Mouse (Mus musculus) gastrocnemius, postnatal 10 days (tissue): ENCODE results near the gene Gzf1. TPM values are rescaled to one million over a fixed set of nuclear protein-coding genes. Genes with fewer than 3 reads are reported as not detected.
A peak's percentile ranks its signal among the peaks of the same experiment; 100 is the strongest.

Experiments used
- DNase-seq: peaks from one replicate; pipeline ENCODE4 v3.0.0; 2021; ENCODE audit warnings: mixed read lengths
- long read RNA-seq, 2 experiments: library from polyadenylated mRNA; stranded (forward); transcript quantifications; one replicate each; pipeline ENCODE4 v2.0.0; 2021
- total RNA-seq, 2 experiments: library from RNA; stranded (reverse); gene quantifications; 2 replicates each; pipeline ENCODE4 v1.2.3; 2021

Gzf1 gene
- total RNA-seq: 10 to 100 TPM; 13.0 to 13.6 TPM
- long read RNA-seq, experiment 1, full-length matches to known transcripts: 14 of 25 reads
- long read RNA-seq, experiment 1, partial matches to known transcripts: 5 of 25 reads
- long read RNA-seq, experiment 1, other reads (novel, unspliced or antisense): 6 of 25 reads
- long read RNA-seq, experiment 2, full-length matches to known transcripts: 7 of 11 reads
- long read RNA-seq, experiment 2, partial matches to known transcripts: 1 of 11 reads
- long read RNA-seq, experiment 2, other reads (novel, unspliced or antisense): 3 of 11 reads

DNA sequence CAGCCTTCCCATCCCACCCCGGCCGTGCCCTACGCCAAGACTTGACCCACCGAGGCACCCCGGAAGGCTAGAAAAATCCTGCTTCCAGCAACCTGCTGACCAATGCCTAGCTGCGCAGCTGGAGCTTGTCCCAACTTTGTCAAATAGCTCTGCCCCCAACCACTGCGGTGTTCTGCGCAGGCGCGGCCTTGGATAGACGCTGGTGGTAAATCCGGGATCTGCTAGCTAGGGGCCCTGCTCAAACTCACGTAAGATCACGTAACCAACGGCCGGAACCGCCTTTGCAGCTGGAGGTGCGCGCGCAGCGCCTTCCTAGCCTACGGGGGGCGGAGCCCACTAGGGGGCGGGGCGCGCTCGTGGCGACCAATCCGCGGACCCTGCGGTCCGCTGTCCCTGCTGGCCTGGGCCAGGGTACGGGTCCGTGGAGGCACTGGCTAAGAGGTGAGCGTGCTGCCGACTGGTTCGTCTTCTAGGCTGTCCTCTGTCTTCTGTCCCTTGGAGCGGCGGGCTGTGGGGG, at the start of gene Gzf1:
Gene Gzf1 (plus strand): TSS at position 249 of the 517 bp plus-strand sequence.
- peak; percentile 100 for DNase-seq

DNA sequence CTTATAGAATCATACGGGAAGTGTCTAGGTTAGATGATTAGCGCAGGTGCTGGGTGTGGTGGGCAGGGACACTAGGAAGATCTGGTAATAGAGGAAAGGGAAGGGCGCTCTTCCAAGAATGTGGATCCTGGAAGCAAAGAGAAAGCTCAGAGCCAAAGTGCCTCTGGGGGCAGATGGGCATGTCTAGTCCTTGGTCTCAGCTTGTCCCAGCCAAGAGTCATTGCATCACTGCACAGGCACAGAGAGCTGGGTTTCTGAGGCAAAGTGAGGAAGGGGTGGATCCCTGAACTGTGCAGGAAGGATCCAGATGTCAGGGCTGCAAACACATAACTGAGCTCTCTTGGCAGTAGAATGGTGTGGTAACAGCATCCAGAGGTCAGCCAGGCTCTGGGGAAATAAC, 49.2 kb upstream of the Gzf1 start:
- DNase-seq: no peak

DNA sequence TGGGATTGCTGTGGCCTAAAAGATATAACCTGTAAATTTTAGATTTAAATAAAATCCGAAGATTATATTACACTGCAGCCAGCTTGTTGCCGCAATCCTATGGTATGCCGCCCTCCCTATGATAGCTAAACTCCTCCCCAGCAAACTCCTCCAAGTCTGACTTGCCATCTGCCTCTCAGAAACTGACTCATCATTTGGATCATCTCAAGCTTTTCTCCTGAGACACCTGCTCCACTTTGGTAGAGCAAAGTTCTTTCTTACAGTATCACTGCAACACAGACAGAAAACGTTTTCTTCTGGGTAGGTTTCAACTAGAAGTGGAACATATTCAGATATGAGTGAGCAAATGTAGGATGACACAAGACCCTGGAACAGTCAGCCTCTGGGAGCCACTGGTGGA, 46.4 kb upstream of the Gzf1 start:
- DNase-seq: no peak

DNA sequence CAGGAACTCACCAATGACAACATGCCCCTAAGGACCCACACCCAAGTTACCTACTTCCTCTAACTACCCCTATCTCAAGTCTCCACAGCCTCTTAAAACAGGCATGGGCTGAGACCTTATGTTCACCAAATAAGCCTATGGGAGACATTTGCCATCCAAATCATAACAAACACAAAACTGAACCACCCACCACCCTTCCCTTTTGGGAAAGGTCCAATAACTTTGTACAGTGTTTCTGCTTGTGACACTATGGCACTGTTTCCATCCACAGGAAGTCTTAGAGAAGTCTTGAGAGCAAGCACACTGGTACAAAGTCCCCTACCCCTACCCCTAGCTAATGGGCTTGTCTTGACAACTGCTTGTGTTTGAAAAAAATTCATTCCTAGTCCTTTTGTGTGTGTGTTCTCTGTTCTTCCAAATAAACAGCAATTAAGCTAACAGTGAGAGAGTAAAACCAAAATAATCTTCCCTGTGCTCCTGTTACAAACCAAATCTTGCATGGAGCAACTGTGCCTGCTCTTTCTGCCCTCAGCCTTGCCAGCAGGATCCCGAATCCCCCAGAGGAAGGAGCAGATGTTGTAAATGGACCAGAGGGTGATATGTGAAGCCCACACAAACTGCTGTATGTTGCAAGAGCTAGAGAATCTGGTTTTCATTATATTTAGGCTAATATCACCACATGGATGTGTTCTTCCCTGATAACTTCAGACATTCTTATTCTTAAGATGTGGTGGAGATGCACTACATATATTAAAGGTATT, 38.0 kb upstream of the Gzf1 start:
- no peak for DNase-seq

DNA sequence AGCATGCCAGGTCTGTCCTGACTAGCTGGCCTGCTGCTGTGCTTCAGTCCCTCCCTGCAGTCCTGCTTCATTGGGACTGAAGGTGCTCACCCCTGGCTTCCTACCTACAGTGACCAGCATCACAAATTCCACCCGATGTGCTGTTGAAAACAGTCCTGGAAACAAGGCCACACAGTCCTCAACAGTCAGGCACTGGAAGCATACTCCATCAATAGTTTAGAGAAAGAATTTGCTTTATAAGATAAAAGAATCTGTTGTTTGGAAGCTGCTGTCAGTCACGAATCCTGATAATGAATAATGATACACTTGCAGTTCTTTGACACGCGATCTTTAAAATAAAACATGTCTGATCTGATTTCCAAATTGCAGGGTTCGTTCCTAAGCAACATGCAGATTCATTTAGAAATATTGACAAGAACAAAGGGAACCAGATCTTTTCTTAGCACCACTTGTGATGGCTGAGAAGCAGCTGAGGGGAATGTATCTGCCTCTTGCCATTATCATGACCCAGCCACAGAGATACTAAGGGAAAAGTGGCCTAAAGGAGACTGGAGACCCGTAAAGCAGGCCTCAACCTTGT, 36.3 kb upstream of the Gzf1 start:
- no peak for DNase-seq

DNA sequence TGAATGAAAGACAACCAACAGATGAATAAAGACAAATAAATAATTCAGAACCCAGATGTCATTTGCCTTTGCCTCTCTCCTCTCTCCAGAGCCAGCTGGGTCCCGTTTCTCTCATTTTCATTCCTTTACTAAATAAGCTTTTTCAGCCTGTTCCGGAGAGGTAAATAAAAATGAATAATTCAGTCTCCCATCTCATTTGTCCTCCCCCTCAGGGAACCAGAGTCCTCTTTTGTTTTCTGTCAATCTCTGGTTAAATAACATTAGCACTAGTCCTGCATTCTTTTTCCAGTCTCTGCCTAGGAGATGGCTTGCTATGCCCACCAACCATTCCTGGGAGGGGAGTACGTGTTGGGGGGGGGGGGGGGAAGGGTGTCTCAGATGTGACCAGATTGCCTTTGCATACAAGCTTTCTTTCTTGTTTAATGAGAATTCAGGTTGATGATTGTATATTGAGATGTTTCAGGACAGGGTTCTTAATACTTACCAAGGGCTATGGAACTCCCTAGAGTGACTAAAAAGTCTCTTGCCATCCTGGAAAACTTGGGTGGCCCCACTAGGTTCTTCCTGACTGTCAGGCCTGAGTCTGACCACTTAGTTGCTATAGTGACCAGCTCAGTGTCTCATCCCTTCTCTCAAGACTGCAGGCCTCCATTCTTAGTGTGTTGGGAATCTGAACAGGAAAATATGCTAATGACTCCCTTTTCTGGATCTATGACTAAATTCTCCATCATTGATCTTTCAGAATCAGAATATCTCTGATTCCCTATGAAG, 30.1 kb upstream of the Gzf1 start:
- no peak for DNase-seq

DNA sequence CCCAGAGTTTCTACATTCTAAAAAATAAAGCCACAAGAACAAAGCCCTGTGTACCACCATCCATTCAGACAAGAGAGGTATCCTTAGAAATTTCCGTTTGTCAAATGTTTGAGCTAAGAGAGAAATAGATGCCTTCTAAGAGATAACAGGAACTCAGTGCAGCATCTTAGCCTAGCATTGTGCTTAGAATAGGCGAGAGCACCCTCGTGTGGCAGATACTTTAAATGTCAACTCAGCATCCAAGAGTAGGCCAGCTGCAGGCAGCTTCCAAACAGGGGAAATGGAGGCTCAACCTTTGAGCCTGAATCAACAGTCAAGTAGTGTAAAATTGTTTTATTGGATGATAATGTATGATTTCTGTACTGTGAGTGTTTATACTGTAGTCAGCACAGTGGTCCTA, 25.9 kb upstream of the Gzf1 start:
- peak; percentile 54 for DNase-seq

DNA sequence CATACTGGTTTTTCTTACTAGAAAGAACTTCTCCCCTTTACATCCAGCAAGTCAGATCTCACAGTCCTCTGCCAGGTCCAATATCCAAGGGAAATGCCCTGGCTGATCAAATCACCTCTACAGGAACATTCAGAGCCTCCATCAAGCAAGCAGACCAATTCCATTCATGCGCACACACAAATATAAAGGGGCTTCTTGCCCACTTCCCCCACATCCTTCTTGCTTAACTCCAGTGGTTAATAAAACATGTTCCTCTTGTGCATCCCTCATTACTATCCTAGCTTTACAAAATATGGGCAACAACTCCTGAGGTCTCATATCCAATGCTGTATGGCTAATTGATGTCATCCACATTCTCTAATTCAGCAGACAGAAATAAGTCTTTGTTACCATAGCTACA, 17.4 kb upstream of the Gzf1 start:
- no peak for DNase-seq

DNA sequence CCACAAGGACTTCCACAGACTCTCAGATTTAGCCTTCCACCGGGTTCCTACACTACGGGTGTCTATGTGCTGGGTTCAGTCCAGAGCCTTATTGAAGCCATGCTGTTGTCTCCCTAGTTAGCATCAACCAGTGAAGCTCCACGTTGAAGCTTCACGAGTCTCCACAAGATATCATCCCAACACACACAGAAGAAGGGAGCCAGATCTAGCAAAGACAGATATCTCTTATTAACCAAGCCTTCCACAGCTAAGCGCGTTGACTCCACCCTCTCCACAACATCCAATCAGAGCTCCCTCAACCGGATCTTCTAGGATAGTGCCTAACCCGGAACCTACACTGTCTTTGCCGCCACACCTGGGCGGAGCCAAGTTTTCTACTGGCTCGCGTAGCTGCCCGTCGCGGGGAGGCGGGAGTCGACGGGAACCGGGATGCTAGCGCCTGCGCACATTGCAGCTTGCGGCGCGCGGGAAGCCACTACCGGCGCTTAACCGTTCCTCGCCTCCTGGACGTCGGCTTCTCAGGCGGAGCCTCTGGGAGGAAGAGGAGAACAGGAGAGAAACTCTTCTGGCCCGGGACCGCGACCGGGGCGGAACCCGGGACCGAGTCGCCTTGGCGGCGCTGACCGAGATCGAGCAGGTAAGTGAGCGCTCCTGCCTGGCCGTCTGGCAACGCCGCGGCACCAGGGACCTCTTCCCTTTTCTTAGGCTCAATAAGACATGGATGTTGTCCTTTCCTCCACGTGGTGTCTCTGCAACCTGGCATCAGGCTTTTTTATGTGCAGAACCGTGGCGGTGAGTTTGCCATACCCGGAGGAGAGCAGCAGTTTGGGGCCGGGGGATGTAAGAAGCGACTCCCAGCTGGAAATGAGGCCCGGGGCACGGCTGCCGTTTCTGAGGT, 8.4 kb upstream of the Gzf1 start, which contains the start of gene Nxt1:
Gene Nxt1 (plus strand): TSS at position 403 of the 898 bp plus-strand sequence.
- peak; percentile 99 for DNase-seq

DNA sequence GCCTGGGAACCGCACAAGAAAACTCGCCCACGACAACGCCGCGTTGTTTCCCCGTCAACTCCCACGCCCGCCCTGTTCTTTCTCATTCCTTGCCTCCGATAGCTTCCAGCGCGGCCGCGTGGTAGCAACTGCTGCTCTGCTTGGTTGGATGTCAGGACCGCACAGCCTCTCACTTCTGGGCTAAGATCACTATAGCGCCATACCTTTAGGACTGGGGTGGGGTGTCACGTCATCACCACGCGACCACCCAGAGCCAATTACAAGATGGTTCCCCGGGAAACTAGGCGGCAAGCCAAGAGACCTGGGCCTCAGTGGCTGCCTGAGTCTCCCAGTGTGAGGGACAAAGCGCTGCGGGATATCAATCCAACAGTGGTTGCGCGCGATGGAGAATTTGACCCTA, 3.0 kb upstream of the Gzf1 start:
- peak; percentile 45 for DNase-seq

DNA sequence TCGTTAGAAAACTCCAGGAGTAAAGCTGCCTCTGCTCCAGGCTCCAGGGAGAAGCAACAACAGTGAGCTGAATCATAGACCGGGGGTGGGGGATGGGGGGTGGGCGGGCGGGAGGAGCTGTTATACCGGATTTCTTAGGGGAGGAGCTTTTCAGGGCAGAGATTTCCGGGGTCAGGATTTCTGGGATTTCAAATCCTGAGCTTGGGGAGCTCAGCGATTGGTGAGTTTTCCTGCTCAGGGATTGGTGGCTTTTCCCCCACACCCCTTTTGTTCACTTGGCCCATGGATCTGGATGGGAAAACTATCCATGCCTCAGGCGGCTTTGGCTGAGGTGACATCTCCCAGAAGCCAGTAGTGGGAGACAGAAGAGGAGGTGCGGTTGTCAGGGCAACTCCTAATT, 1.5 kb upstream of the Gzf1 start:
- peak; percentile 15 for DNase-seq

DNA sequence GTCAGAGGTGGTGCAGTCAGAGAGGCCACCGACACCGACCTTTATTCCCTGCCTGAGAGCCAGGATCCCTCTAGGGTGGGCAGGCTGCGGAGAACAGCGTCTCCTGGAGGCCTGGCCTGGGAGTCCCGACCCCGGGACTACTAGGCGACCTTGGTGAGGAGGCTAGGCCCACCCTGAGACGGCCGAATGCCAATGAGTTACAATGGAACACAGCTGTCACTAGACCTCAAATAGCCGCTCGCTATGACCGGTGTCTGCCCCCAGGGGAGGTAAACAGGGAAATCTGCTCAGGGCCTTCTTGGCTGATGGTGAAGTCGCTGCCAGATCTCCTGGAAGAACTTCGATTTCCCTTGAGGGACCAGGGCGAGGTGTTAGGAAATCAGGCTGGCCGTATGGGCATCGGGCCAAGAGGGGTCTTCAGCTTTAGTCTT, 653 bp downstream of the Gzf1 start:
- DNase-seq: peak; percentile 64

DNA sequence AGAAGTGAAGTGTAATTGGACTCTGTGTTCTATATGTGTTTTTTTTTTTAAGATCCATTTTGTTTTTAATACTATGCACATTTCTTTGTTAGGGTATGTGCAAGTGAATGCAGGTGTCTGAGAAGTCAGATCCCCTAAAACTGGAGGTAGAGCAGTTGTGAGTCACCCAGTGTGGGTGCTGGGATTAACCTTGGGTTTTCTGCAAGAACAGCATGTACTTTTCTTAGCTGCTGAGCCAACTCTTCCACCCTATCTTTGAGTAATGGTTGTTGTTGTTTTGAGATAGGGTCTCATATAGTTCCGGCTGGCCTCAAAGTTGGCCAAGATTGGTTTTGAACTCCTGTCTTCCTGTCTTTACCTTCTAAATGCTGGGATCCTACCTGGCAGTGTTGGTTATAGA, 2.2 kb downstream of the Gzf1 start:
- no peak for DNase-seq

DNA sequence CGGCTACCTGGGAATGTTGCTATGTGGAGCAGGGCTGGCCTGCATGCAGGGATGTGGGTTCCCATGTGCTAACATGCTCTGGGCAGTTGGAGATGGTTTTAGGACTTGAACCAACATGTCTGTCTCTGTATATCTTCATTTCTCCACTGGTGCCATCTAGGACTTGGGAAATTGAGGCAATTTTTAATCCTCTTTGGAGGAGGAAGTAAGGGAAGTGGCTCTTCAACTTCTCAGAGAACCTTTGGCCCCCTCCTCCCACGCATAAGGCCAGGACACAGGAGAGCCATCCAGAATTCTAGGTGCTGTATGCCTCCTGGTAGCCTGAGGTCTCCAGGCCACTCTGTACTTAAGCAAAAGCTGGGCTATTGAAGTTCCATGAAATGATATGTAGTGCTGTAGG, 4.1 kb downstream of the Gzf1 start:
- no peak for DNase-seq

DNA sequence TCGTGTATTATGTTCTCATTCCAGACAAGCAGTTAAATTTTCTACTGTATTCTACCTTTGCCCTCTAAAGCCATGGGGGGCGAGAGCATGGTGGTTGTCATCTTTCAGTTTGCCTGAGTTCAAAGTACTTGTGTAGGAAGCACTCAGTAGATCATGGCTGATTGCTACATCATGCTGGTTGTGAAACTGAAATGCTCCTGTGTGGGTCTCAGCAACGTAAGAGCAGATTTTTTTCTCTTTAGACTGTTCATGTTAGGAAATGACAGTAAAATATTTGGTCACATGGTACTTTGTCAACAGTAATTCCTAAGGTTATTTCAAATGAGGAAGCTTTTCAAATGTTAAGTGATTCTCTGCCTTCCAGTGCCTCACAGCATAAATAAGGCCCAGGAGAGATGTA, 4.9 kb downstream of the Gzf1 start:
- DNase-seq: no peak

DNA sequence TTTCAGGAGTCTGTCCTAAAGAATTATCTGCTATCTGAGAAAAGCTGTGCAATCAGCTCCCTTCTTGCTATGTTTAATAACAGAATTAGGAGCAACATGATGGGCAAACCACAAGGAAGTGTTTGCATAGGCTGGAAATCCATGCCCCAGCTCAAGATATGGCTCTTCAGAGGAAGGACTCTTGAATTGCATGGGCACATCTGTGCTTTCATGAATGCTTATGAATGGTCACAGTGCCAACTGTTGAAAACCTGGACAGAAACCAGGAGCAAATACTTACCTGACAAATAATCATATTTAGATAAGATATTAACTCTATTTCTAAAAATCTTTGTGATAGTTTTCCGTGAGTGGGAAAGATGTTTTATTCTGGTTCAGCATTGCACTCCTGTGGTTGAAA, 6.0 kb downstream of the Gzf1 start:
- DNase-seq: no peak

DNA sequence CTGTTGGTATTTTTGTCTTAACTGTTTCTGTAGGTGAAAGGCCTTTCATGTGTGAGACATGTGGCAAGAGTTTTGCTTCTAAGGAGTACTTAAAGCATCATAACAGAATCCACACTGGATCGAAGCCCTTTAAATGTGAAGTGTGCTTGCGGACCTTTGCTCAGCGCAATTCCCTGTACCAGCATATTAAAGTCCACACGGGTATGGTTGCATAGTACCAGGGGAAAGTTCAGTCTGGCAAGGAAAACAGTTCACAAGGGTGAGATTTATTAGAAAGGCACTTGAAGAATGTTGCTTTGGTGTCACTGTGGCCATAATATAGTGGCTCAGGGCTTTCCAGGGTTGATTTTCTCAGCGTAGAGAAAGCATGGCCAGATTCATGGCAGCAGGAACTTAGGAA, 7.1 kb downstream of the Gzf1 start:
- no peak for DNase-seq

DNA sequence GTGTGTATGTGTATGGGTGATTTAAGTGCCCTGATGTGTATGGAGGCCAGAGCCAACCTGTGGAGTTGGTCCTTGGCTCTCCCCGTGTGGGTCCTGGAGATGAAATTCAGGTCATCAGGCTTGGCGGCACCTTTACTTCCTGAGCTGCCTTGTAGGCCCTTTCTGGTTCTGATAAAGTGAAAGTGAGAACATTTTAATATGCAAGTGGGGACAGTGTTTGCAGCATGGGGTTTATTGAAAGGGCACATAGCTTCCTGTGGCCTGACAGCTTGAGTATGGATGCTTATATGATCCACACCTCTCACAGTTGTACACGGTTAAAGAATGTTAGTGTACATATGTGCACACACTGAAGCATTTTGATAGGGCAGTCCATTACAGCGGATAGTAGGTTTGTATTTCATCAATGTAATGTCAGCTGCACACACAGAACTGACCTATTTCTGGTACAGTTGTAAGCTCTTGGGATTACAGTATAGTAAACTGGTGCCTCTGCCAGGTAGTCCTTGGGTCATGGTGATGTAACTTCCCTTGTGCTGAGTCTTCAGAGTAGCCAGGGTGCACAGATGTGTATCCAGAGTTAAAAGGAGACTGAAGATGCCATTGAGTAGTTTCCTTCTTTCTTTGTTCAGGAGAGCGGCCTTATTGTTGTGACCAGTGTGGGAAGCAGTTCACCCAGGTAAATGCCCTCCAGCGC, 8.8 kb downstream of the Gzf1 start:
- no peak for DNase-seq

DNA sequence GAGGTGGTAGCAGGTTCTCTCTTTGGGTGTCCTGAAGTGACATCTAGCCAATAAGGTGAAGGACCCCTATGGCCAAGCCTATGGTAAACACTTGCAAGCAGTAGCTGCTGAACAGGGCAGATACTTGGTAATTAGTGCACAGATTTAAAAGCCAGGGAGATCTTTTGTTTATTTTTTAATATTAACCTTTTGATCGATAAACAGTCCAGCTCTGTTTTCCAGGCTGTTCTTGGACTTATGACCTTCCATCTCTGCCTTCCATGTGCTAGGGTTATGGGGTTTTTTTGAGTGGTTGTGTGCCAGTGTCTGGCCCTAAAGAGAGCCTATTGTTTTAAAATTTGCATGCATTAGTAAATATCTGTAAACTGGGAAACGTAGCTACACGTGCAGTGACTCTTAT, 9.5 kb downstream of the Gzf1 start:
- DNase-seq: no peak

DNA sequence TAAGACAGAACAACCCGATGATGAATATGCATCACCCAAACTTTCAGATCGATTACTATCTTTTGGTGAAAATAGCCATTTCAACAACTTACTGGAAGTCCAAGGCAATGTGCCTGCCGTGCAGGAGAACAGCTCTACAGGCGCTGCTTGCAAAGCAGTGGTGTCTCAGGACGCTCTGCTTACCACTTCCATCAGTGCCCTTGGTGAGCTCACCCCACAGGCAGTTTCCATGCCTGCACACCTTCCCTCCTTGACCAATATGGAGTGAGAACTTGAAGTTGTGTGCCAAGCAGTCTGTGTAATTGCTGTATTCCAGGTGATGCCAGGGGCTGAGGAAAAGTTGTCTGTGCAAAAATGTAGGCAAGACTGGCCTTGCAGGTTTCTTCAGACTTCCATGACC, 10.0 kb downstream of the Gzf1 start:
- no peak for DNase-seq

DNA sequence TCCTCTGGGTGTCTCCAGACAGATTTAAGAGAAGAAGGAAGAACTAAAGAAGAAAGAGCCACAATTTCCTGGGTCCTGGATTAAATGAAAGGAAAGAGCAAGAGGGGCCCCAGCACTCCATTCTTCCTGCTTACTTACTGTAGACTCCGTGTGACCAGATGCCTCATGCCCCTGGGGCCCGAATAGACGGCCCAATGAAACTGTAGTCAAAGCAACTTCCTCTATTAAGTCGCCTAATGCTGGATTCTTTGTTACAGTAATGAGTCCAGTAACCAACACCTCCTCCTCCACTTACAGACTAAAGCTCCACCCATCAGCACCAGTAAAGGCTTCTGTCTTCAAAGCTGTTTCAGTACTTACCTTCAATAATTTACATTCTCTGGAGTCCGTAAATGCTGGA, 17.7 kb downstream of the Gzf1 start:
- DNase-seq: no peak
